Mouse (Mus musculus) midbrain, embryonic 14.5 days (tissue): ENCODE data around the gene Pttg1. TPM values are rescaled to one million over a fixed set of nuclear protein-coding genes. Genes with fewer than 3 reads are reported as not detected.
A peak's percentile ranks its signal among the peaks of the same experiment; 100 is the strongest.

ENCODE experiments used
- ATAC-seq: fragments of 200-750 bp; cut with Nextera tagmentation; 2 replicates; pipeline ENCODE4 v1.8.0; 2017; ENCODE audit warnings: moderate number of reproducible peaks, moderate library complexity; ENCODE audit not compliant: low FRiP score, low TSS enrichment
- DNase-seq: peaks from one replicate; pipeline ENCODE4 v3.0.0-alpha.2; 2015
- H3K27ac ChIP-seq: fragments of 300-500 bp; sonication (generic); replicated peaks from 2 replicates; pipeline ENCODE4 v1.5.1; 2014; ENCODE audit warnings: mild to moderate bottlenecking, low read depth, low read length, moderate library complexity
- H3K27me3 ChIP-seq: fragments of 300-500 bp; sonication (generic); 2 replicates; pipeline ENCODE4 v1.6.1; 2014; ENCODE audit warnings: low read length, control low read depth, mixed read lengths; ENCODE audit not compliant: control insufficient read depth, insufficient read depth
- H3K36me3 ChIP-seq: fragments of 300-500 bp; sonication (generic); 2 replicates; pipeline ENCODE4 v1.6.1; 2014; ENCODE audit warnings: low read length, control low read depth; ENCODE audit not compliant: control insufficient read depth, insufficient read depth
- H3K4me1 ChIP-seq: fragments of 300-500 bp; sonication (generic); 2 replicates; pipeline ENCODE4 v1.6.1; 2014; ENCODE audit warnings: mild to moderate bottlenecking, antibody characterized with exemption, low read length, control low read depth; ENCODE audit not compliant: control insufficient read depth, insufficient read depth
- H3K4me2 ChIP-seq: fragments of 300-500 bp; sonication (generic); 2 replicates; pipeline ENCODE4 v1.6.1; 2014; ENCODE audit warnings: mild to moderate bottlenecking, low read length, moderate library complexity
- H3K4me3 ChIP-seq: fragments of 300-500 bp; sonication (generic); replicated peaks from 2 replicates; pipeline ENCODE4 v1.5.1; 2014; ENCODE audit warnings: low read depth, low read length
- H3K9ac ChIP-seq: fragments of 300-500 bp; sonication (generic); replicated peaks from 2 replicates; pipeline ENCODE4 v1.6.1; 2014; ENCODE audit warnings: mild to moderate bottlenecking, low read length, moderate library complexity
- H3K9me3 ChIP-seq: fragments of 300-500 bp; sonication (generic); 2 replicates; pipeline ENCODE4 v1.6.1; 2016; ENCODE audit warnings: low read length, control low read depth, mixed read lengths; ENCODE audit not compliant: control insufficient read depth
- WGBS: fragments of 180-500 bp; shearing (Covaris S2); extraction: QIAGEN DNeasy Blood & Tissue Kit; methylation state at CpG from one replicate; pipeline ENCODE4 v1.1.7; 2014; 5-methylcytosine and 5-hydroxymethylcytosine counted together
- microRNA counts: library from miRNA; unstranded; fragments of <30 nt; microRNA quantifications from one replicate; lab custom pipeline; 2016
- microRNA-seq: library from miRNA; unstranded; fragments of <30 nt; microRNA quantifications from one replicate; pipeline ENCODE4, GENCODE M21; 2016
- polyA plus RNA-seq: library from polyadenylated mRNA; unstranded; fragments of >200 nt; fragmentation: Nextera tagmentation; extraction: Ambion mirVana; gene quantifications from 2 replicates; pipeline ENCODE4 v1.2.1, GENCODE M21; 2014

The Pttg1 gene
- polyA plus RNA-seq, 1 experiment from 2014 or later, result 51.8 TPM

DNA sequence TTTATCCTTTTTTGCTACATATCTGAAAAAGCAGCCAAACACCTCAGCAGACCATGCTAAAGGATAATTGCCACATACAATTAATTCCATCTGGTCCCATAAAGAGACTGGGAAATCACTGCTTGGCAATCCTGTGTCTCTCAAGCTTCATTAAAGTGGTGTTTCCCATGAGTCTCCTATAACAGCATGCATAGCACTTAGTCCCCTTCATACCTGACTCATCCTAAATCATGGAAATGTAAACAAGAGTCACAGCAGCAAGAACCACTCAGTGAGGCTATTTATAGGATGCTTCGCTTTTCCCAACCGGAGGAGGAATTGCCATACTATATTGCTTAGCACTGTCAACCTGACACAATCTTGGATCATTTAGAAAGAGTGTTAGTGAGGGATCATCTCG, 52.7 kb downstream of the Pttg1 start:
- H3K27me3 ChIP-seq, result no peaks in the 10 kb centered on the region
- H3K36me3 ChIP-seq, result no peaks in the 10 kb centered on the region
- no peak overlapping the region for H3K4me3 ChIP-seq
- no peak overlapping the region for H3K4me2 ChIP-seq
- DNase-seq, result no peak
- no peak overlapping the region for H3K9ac ChIP-seq
- H3K27ac ChIP-seq, result no peak overlapping the region
- no peak for ATAC-seq
- no peaks in the 10 kb centered on the region for H3K4me1 ChIP-seq
- 92% methylated on average over 3 of the region's 3 CpGs for WGBS
- no peaks in the 10 kb centered on the region for H3K9me3 ChIP-seq

- Histone ChIP-seq H3K4me1 (no peaks in the 10 kb centered on the region), H3K9ac (no peak overlapping the region), H3K4me3 (no peak overlapping the region), H3K4me2 (no peak overlapping the region), H3K9me3 (no peaks in the 10 kb centered on the region), H3K36me3 (no peaks in the 10 kb centered on the region), H3K27ac (no peak overlapping the region), H3K27me3 (no peaks in the 10 kb centered on the region)
- WGBS, result 91% methylated on average over 3 of the region's 3 CpGs
- DNase-seq (no peak), ATAC-seq (no peak)
Observed at GRCm38 (mm10) chr11:43371807-43372206, 54.2 kb downstream of the Pttg1 start.

MicroRNAs within 50 kb of the gene (microRNA counts, 519-probe panel; counts per million panel counts)
- 4,026 counts per million, percentile 26 among the panel's probes with 10 or more counts for microRNA mmu-miR-146a (lab: Ali Mortazavi, UCI)

Small RNAs within 50 kb of the gene (microRNA-seq; reads per million reads assigned to microRNA genes)
- gene Mir146, result 63.5 reads per million, percentile 50 among the genes with 10 or more reads in this experiment

Other genes with a start within 250 kb of the Pttg1 start
- 64.1 and 68.6 TPM in 2 replicates for gene Slu7, start 7.5 kb upstream of the Pttg1 start, polyA plus RNA-seq
- gene C1qtnf2, start 48.0 kb upstream of the Pttg1 start, polyA plus RNA-seq, result 4.8 and 7.9 TPM in 2 replicates
- 11.7 and 16.2 TPM in 2 replicates for gene Ccnjl, start 102.5 kb upstream of the Pttg1 start, polyA plus RNA-seq
- gene 4933415A04Rik, start 160.8 kb upstream of the Pttg1 start, polyA plus RNA-seq, result 3.2 and 3.9 TPM in 2 replicates
- gene Fabp6, start 175.3 kb upstream of the Pttg1 start, polyA plus RNA-seq, result not detected in 2 replicates